Mouse (Mus musculus) spleen, adult 2 months (tissue): ENCODE data around the gene Gm10073.

Source experiments
- CTCF ChIP-seq: fragments of 200-500 bp; IDR thresholded peaks from 2 replicates; pipeline ENCODE4 v1.5.1; 2011; ENCODE audit warnings: mild to moderate bottlenecking, inconsistent platforms; ENCODE audit not compliant: insufficient read depth, insufficient read length, insufficient replicate concordance; ENCODE audit errors: extremely low read depth
- POLR2A ChIP-seq: fragments of 200-500 bp; IDR thresholded peaks from 2 replicates; pipeline ENCODE4 v1.6.1; 2011; ENCODE audit warnings: low read depth, low read length, inconsistent platforms

- no peak for TF ChIP-seq CTCF
- TF ChIP-seq POLR2A: no peak
Measured at GRCm38 (mm10) chr8:106609076-106609903, 36.0 kb upstream of the Gm10073 start.
